Mouse (Mus musculus): Measurements from ENCODE around the gene Ppm1g. TPM values are rescaled to one million over a fixed set of nuclear protein-coding genes. Genes with fewer than 3 reads are reported as not detected.

The Ppm1g gene
- total RNA-seq, 2 experiments from 2014 or later = 72.6 to 78.5 TPM

GRCm38 (mm10) chr5:31183678-31184077 lies 36.8 kb downstream of the Ppm1g start:
- intact Hi-C loops (cut with DNase I) = no loop called here
- no peak overlapping the region for H3K4me3 ChIP-seq
- no peak overlapping the region for H3K27ac ChIP-seq
- DNase-seq (ENCODE audit: extremely low spot score in 1 of 2, low spot score in 2 of 2) = no peak
- TF ChIP-seq CTCF (IDR thresholded peaks at IDR 0.05) = no peak

- Histone ChIP-seq H3K4me3 (no peak overlapping the region), H3K27ac (no peak overlapping the region)
- intact Hi-C loops (cut with DNase I) = no loop called here
- TF ChIP-seq CTCF (IDR thresholded peaks at IDR 0.05) = no peak
- DNase-seq (ENCODE audit: extremely low spot score in 1 of 2, low spot score in 2 of 2) = no peak
Observed at GRCm38 (mm10) chr5:31181183-31181770, 39.2 kb downstream of the Ppm1g start.

- Histone ChIP-seq H3K27ac (peak within 1 kb of the TSS; percentile 96), H3K4me3 (peak within 1 kb of the TSS; percentile 91)
- no peak; the same call in 1 of the 2 replicates for TF ChIP-seq CTCF (IDR thresholded peaks at IDR 0.05)
- intact Hi-C loops (cut with DNase I) = loop anchor here (1.0 kb wide), 2 partner anchors 13 to 26 kb away; partner anchors contain the start of genes Eif2b4, Mpv17 and Snx17
- peak; percentile 96 for DNase-seq (ENCODE audit: extremely low spot score in 1 of 2, low spot score in 2 of 2)
Observed at GRCm38 (mm10) chr5:31179766-31180630, 40.5 kb downstream of the Ppm1g start, which contains the start of the genes Gm29609 and Gtf3c2. Gene Gm29609, minus strand, starts transcription at chr5:31179911. Gene Gtf3c2, minus strand, starts transcription at chr5:31180144.

GRCm38 (mm10) chr5:31179301-31179765 lies 41.2 kb downstream of the Ppm1g start:
- TF ChIP-seq CTCF (IDR thresholded peaks at IDR 0.05) = no peak; the same call in 1 of the 2 replicates
- intact Hi-C loops (cut with DNase I) = loop anchor here (1.0 kb wide), 1 partner anchor 25 kb away; the partner anchor contains the start of gene Mpv17
- Histone ChIP-seq H3K4me3 (peak overlapping the region; percentile 91), H3K27ac (peak overlapping the region; percentile 96)
- peak in 1 of 2 experiments; percentile 26 for DNase-seq (ENCODE audit: extremely low spot score in 1 of 2, low spot score in 2 of 2)

- no peak overlapping the region for H3K27ac ChIP-seq
- DNase-seq (ENCODE audit: extremely low spot score in 1 of 2, low spot score in 2 of 2) = no peak
- no peak overlapping the region for H3K4me3 ChIP-seq
- intact Hi-C loops (cut with DNase I) = no loop called here
- TF ChIP-seq CTCF (IDR thresholded peaks at IDR 0.05) = no peak
Observed at GRCm38 (mm10) chr5:31168630-31169029, 51.9 kb downstream of the Ppm1g start.

- intact Hi-C loops (cut with DNase I) = no loop called here
- no peak for TF ChIP-seq CTCF (IDR thresholded peaks at IDR 0.05)
- no peak overlapping the region for H3K27ac ChIP-seq
- DNase-seq (ENCODE audit: extremely low spot score in 1 of 2, low spot score in 2 of 2) = no peak
- H3K4me3 ChIP-seq = no peak overlapping the region
Observed at GRCm38 (mm10) chr5:31164878-31165277, 55.6 kb downstream of the Ppm1g start.

GRCm38 (mm10) chr5:31162462-31162861 lies 58.0 kb downstream of the Ppm1g start:
- Histone ChIP-seq H3K4me3 (no peak overlapping the region), H3K27ac (no peak overlapping the region)
- intact Hi-C loops (cut with DNase I) = no loop called here
- no peak for DNase-seq (ENCODE audit: extremely low spot score in 1 of 2, low spot score in 2 of 2)
- TF ChIP-seq CTCF (IDR thresholded peaks at IDR 0.05) = no peak

- peak within 1 kb of the TSS; percentile 88 for H3K4me3 ChIP-seq
- TF ChIP-seq CTCF (IDR thresholded peaks at IDR 0.05) = no peak
- intact Hi-C loops (cut with DNase I) = loop anchor here (1.0 kb wide), 1 partner anchor 25 kb away; the partner anchor contains the start of gene Gm29609
- peak; percentile 80 to 82 for DNase-seq (ENCODE audit: extremely low spot score in 1 of 2, low spot score in 2 of 2)
- H3K27ac ChIP-seq = peak within 1 kb of the TSS; percentile 86
Observed at GRCm38 (mm10) chr5:31154152-31154553, 66.3 kb downstream of the Ppm1g start, which contains the start of gene Mpv17. Gene Mpv17, minus strand, starts transcription at chr5:31154251.

GRCm38 (mm10) chr5:31153516-31154151 lies 66.9 kb downstream of the Ppm1g start:
- DNase-seq (ENCODE audit: extremely low spot score in 1 of 2, low spot score in 2 of 2) = no peak
- H3K27ac ChIP-seq = peak overlapping the region; percentile 86
- peak overlapping the region; percentile 88 for H3K4me3 ChIP-seq
- no peak for TF ChIP-seq CTCF (IDR thresholded peaks at IDR 0.05)
- intact Hi-C loops (cut with DNase I) = loop anchor here (1.0 kb wide), 1 partner anchor 26 kb away; the partner anchor contains the start of gene Gm29609

Other genes starting within 250 kb of the Ppm1g start
- gene Atraid, start 172.4 kb downstream of the Ppm1g start, total RNA-seq (2021) = 10 to 100 TPM; 67.1 to 68.9 TPM
- 10 to 100 TPM; 16.7 to 19.3 TPM for gene Slc5a6, start 171.8 kb downstream of the Ppm1g start, total RNA-seq (2021)
- 10 to 100 TPM; 23.4 to 27.6 TPM for gene Cad, start 165.9 kb downstream of the Ppm1g start, total RNA-seq (2021)
- gene Dnajc5g, start 114.4 kb downstream of the Ppm1g start, total RNA-seq (2021) = not detected
- gene Slc30a3, start 112.5 kb downstream of the Ppm1g start, total RNA-seq (2021) = 100 to 1,000 TPM; 162 to 184 TPM
- gene Trim54, start 104.0 kb downstream of the Ppm1g start, total RNA-seq (2021) = 1 to 10 TPM; 2.0 to 2.2 TPM
- gene Ucn, start 81.9 kb downstream of the Ppm1g start, total RNA-seq (2021) = 1 to 10 TPM; 1.3 to 1.8 TPM
- 10 to 100 TPM; 47.8 to 49.2 TPM for gene Mpv17, start 66.4 kb downstream of the Ppm1g start, total RNA-seq (2021)
- gene Gm29609, start 40.8 kb downstream of the Ppm1g start, total RNA-seq (2021) = 1 to 10 TPM; 3.0 to 3.2 TPM
- 10 to 100 TPM; 56.8 to 61.1 TPM for gene Gtf3c2, start 40.5 kb downstream of the Ppm1g start, total RNA-seq (2021)
- 10 to 100 TPM; 75.1 to 76.6 TPM for gene Snx17, start 27.5 kb downstream of the Ppm1g start, total RNA-seq (2021)
- gene Eif2b4, start 27.3 kb downstream of the Ppm1g start, total RNA-seq (2021) = 10 to 100 TPM; 39.7 to 43.7 TPM
- 10 to 100 TPM; 28.0 to 31.4 TPM for gene Zfp513, start 18.4 kb downstream of the Ppm1g start, total RNA-seq (2021)
- gene Nrbp1, start 20.2 kb upstream of the Ppm1g start, total RNA-seq (2021) = 10 to 100 TPM; 82.3 to 86.0 TPM
- not detected for gene Gm9970, start 20.5 kb upstream of the Ppm1g start, total RNA-seq (2021)
- 1 to 10 TPM; 3.2 to 3.6 TPM for gene Krtcap3, start 31.0 kb upstream of the Ppm1g start, total RNA-seq (2021)
- gene Ift172, start 70.4 kb upstream of the Ppm1g start, total RNA-seq (2021) = 100 to 1,000 TPM; 106 to 107 TPM
- gene Fndc4, start 75.4 kb upstream of the Ppm1g start, total RNA-seq (2021) = 100 to 1,000 TPM; 147 to 157 TPM
- not detected for gene Gckr, start 76.8 kb upstream of the Ppm1g start, total RNA-seq (2021)
- gene Zfp512, start 231.7 kb upstream of the Ppm1g start, total RNA-seq (2021) = 10 to 100 TPM; 50.4 to 53.3 TPM